Mouse (Mus musculus) embryo, embryonic 10.5 days (tissue): Measurements from ENCODE around the gene Kifc5b.
"Not testable (repeated sequence)": the region's sequence is repeated elsewhere in the genome, so short reads cannot be mapped to it uniquely, and the experiment has no call there.

Experiments
- DNase-seq: peaks from one replicate; pipeline ENCODE4 v3.0.0-alpha.2; 2015; ENCODE audit warnings: low spot score

Gene Kifc5b

DNA sequence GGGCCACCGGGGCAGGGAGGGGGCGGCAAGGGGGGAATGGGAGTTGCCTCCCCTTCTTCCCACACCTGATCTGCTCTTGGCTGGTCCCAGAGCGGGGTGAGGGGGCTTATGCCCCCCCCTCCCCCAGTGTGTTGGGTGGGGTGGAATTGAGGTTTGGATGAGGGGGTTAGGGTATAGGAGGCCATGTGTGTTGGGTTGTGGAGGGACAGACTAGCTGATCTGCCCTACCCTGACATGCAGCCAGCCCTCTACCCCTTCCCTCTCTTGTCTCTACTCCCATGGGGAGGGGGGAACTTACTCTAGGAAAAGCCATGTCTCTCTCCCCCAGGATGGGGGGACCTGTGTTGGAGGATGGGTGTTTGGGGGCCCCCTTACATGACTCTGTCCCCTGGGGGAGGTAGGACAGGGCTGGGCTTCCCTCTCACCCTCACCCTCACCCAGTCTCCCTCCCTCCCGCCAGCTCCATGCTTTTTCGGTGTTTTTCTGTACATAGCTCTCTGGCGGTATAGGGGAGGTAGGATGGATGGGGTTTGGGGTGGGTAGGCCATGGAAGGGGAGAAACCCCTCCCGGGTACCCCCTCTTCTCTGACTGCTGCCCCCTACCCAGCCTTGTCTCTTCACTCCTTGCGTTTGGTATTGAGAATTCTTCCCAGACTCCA lies 54.5 kb downstream of the Kifc5b start:
- DNase-seq = no peak

DNA sequence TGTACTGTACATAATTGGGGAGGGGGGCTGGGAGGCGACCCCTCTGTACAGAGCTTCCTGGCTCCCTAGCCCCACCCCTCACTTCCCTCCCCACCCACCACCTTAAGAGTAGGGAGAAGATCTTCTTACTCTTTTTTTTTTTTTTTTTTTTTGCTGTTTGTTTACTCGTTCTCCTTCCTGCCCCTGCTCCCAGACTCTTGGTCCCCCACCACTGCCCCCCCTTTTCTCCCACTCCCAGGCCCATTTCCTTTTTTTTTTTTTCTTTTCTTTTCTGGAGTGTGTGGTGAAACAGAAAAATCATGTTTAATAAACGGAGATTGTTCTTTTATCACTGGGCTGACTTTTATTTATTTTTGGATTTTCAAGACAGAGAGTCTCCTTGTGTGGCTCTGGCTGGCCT lies 55.2 kb downstream of the Kifc5b start:
- no peak for DNase-seq

DNA sequence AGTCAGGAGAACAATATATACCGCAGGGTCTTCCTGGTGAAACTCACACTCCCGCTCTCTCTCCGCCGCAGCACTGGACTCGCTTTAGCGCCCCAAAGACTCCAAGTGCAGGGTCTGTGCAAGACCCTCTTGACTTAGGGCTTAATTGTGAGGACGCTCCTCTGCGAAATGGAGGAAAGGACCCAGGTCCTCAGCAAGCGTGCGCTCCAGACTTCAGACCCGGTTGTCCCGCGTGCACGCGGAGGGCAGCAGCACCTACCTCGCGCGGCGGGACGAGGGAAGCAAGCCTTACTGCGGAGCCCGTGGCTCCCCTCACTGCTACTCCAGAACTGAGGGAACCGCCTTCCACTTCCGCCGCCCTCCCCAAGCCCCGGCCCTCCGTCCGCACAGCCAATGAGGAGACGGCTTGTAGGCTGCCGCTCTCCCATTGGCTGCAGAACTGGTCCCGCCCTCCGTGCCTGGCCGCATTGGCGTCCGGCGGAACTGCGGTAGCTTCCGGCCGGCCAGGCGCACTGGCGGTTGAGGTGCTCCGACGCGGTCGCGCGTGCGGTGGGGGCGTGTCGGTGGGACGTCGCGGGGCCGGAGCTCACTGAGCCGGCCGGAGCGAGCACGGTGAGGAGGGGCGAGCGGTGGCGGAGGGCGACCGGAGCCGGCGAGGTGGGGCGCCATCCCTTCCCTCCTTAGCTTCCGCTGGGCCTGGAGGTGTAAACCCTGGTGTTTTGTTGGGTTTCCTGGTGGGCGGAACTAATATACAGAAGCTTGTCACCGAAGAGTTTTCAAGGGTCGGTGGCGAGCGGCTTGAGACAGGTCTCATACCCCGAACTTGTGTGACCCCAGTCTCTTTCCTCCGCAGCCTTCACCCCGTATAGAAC lies 56.0 kb downstream of the Kifc5b start, which contains the start of gene Zbtb9:
Gene Zbtb9, plus strand, starts transcription at position 465 of the 872 bp plus-strand sequence.
- peak; percentile 97 for DNase-seq

GRCm38 (mm10) chr17:26974547-26974946 lies 57.7 kb downstream of the Kifc5b start:
- no peak for DNase-seq

DNA sequence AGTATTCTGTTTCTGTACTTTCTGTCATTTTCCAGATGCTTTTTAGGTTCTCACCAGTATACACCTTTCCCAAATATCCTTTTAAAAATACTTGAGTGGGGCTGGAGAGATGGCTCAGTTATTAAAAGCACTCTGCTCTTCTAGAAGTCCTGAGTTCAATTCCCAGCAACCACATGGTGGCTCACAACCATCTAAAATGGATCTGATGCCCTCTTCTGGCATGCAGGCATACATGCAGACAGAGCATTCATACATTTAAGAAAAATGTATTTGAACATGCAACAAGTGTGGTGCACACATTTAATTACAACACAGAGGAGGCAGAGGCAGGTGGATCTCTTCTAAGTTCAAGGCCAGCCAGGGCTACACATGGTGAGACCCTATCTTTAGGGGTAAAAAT lies 58.5 kb downstream of the Kifc5b start:
- DNase-seq = no peak

- DNase-seq = not testable (repeated sequence)
Measured at GRCm38 (mm10) chr17:26977354-26977753, 60.5 kb downstream of the Kifc5b start.

DNA sequence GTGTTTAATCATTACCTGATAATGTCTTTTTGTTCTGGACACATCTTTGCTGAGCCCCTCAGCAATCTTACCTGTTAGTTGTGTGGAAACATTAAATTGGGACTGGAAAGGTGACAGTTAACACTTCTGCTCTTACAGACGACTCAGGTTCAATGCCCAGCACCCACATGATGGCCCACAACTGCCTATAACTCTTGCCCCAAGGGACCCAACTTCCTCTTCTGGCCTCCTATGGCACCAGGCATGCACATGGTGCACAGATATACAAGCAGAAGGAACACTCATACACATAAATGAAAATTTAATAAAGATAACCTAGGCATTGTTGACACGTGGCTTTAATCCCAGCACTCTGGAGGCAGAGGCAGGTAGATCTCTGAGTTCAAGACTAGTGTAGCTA lies 62.5 kb downstream of the Kifc5b start:
- no peak for DNase-seq

GRCm38 (mm10) chr17:26981050-26981449 lies 64.2 kb downstream of the Kifc5b start:
- no peak for DNase-seq
